Mouse (Mus musculus) G1E-ER4 (cell line): ENCODE measurements around the gene Fam118a. TPM values are rescaled to one million over a fixed set of nuclear protein-coding genes. Genes with fewer than 3 reads are reported as not detected.

Source experiments
- GATA1 ChIP-seq: IDR thresholded peaks from one replicate; pipeline ENCODE4 v1.8.0; 2012; ENCODE audit warnings: low read length, inconsistent platforms
- polyA plus RNA-seq: library from polyadenylated mRNA; stranded (reverse); fragments of >175 nt; gene quantifications from 2 replicates; pipeline ENCODE4 v1.2.3, GENCODE M21; 2012

Fam118a gene
- polyA plus RNA-seq, 1 experiment = 4.6 TPM

DNA sequence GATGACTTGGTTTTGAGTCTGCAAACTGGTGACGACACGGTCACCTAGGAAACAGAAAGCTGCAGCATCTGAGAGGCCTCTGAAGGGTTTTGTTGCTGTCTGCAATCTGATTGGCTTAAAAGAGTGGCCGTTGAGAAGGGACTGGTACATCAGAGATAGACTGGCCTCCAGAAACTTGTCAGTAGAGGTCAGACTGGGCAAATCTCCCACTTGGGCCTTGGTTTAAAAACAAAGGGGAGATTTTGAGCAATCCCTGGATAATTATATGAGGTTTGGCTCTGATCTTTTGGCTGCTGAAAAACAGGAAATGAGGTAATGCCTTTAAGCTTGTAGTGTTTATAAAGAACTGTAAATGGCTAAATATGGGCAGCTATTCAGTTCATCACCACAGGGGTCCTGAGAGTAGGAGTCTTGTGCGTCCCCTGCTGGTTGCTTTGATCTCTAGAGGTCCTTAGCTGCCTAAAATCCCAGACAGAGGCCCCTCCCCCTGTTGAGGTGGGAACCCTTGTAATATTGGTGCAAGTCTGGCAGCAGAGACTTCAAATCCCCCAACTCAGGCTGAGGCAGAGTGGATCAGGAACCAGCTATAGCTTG lies 13.7 kb downstream of the Fam118a start:
- no peak for TF ChIP-seq GATA1

DNA sequence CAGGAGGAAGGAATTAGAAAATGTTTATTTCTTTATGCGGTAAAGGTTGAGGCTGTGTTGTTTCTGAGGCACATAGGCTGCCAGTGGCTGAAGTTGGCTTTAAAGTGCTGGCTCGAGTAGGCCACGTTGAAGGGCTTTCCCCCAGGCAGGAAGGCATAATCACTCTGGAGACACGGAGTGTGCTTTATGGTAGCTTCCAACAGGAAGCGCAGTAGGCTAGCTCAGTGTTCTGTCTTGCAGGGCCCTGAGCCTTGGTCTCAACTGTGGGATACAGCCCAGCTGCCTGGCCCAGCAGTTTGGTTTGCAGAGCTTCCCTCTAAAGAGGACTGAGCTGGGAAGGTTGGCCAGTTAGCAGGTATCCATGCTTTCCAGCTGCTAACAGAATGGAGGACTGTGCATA lies 14.4 kb downstream of the Fam118a start:
- TF ChIP-seq GATA1 = no peak

GRCm38 (mm10) chr15:85043761-85044160 lies 15.0 kb downstream of the Fam118a start:
- no peak for TF ChIP-seq GATA1

DNA sequence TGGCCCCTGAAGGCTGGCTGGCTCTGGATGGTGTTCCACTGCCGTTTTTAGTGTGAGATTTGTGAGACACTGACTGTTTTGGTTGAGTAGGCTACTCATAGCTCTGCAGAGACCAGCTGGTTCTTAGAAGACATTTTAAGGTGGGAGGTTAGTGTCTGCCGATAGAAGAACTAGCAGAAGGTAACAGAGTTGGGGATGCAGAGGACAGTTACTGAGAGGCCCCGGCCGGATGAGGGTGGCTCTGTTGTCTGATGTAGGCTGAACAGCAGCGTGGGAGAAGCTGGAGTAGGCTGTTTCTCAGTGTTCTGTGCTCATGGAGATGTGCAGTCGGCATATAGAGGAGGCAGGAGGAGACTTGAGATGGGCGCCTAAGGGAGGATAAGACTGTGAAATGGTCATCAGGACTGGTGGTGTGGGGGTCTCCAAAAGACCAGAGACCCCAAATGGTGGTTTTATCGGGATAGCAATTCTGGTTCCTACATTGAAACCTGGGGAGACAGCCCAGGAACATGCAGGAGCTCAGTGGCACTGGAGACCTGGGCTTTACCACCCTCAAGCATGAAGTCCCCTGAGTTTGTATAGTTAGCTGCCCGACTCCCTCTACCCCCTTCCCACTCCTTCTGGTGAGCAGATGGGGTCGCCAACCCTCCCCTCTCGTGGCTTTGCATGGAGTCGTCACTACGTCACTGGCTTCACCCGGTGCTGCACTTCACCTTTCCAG lies 17.6 kb downstream of the Fam118a start:
- no peak for TF ChIP-seq GATA1

GRCm38 (mm10) chr15:85047865-85048264 lies 19.1 kb downstream of the Fam118a start:
- TF ChIP-seq GATA1 = no peak

- TF ChIP-seq GATA1 = no peak
These were observed 21.0 kb downstream of the Fam118a start for GRCm38 (mm10) chr15:85049758-85050157.

- TF ChIP-seq GATA1 = no peak
These were observed 25.4 kb downstream of the Fam118a start for GRCm38 (mm10) chr15:85054098-85054497.

- TF ChIP-seq GATA1 = no peak
These were observed 26.4 kb downstream of the Fam118a start for GRCm38 (mm10) chr15:85055186-85055585.

DNA sequence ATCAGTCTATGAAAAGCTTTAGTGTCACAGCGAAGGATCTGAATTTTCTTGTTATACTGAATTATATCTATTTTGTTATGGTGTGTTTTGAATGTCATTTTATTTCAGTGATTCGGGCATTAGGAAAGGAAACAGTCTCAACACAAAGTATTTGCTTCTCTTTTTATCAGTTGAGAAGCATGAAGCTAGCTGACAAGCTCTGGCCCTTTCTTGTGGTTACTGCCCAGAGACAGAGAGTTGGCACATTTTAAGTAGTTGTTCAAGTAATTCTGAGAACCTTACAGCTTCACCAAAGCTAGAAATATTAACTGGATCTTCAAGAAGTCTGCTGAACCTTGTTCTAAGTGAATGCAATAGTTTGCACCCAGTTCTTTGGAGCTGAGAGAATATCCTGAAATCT lies 34.7 kb downstream of the Fam118a start:
- TF ChIP-seq GATA1 = no peak

- TF ChIP-seq GATA1 = no peak
These were observed 41.8 kb downstream of the Fam118a start for GRCm38 (mm10) chr15:85070561-85070960.

- no peak for TF ChIP-seq GATA1
These were observed 43.9 kb downstream of the Fam118a start for GRCm38 (mm10) chr15:85072651-85073050.

DNA sequence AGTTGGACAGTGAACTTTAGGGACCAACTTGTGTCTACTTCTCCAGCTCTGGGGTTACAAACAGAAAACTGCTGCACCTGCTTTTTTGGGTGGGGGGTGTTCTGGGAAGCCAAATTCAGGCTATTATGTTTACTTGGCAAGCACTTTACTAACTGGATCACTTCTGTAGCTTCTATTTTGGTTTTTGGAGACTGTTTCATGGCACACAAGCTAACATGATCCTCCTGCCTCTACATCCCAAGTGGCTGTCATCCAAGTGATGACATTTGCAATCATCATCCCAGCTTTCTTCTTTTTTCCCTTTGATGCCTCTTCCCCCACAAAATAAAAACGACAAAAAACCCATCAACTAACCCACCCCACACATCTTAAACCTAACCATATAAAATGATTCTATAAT lies 56.9 kb downstream of the Fam118a start:
- no peak for TF ChIP-seq GATA1

Other genes with a start within 250 kb of the Fam118a start
- gene Phf21b, start 172.9 kb upstream of the Fam118a start, polyA plus RNA-seq = not detected in 2 replicates
- gene Gm29666, start 108.9 kb upstream of the Fam118a start, polyA plus RNA-seq = 0.09 and 0.10 TPM in 2 replicates
- gene Nup50, start 105.5 kb upstream of the Fam118a start, polyA plus RNA-seq = 14.1 and 18.3 TPM in 2 replicates
- 41.6 and 43.5 TPM in 2 replicates for gene 5031439G07Rik, start 40.4 kb upstream of the Fam118a start, polyA plus RNA-seq
- gene Upk3a, start 11.8 kb upstream of the Fam118a start, polyA plus RNA-seq = not detected in 2 replicates
- gene Smc1b, start 103.0 kb downstream of the Fam118a start, polyA plus RNA-seq = not detected in 2 replicates
- gene Ribc2, start 103.1 kb downstream of the Fam118a start, polyA plus RNA-seq = not detected in 2 replicates
- not detected in 2 replicates for gene Fbln1, start 177.0 kb downstream of the Fam118a start, polyA plus RNA-seq